Mouse (Mus musculus) liver, postnatal 0 days (tissue): Measurements from ENCODE around the gene Tmem141.

ENCODE experiments used
- CTCF ChIP-seq: sonication (generic); IDR thresholded peaks from 2 replicates; pipeline ENCODE4 v1.5.1; 2016; ENCODE audit warnings: antibody characterized with exemption, low read depth
- EP300 ChIP-seq: IDR thresholded peaks from 2 replicates; pipeline ENCODE4 v1.6.1; 2016; ENCODE audit warnings: antibody characterized with exemption, low read depth, mild to moderate bottlenecking

GRCm38 (mm10) chr2:25587290-25587689, 34.5 kb downstream of the Tmem141 start:
- no peak for TF ChIP-seq CTCF
- TF ChIP-seq EP300, result no peak
